Mouse (Mus musculus) bone marrow, adult 2 months (tissue): ENCODE measurements at regions not wholly inside any gene's neighbourhood (a gene's known extent, or its start where the extent isn't known, plus 50 kb on each side); places are given as distances from the start of the nearest gene placed in this dataset.

ENCODE experiments used
- CTCF ChIP-seq: fragments of 200-500 bp; IDR thresholded peaks from 2 replicates; pipeline ENCODE4 v1.5.1; 2011; ENCODE audit warnings: low read length, control low read depth; ENCODE audit not compliant: control insufficient read depth, insufficient read depth
- POLR2A ChIP-seq: fragments of 200-500 bp; IDR thresholded peaks from 2 replicates; pipeline ENCODE4 v1.6.1; 2011; ENCODE audit warnings: low read depth, mild to moderate bottlenecking, control low read depth, low read length, borderline replicate concordance; ENCODE audit not compliant: control insufficient read depth

- TF ChIP-seq CTCF = no peak
- no peak for TF ChIP-seq POLR2A
These were observed 100.8 kb upstream of the Agr3 start for GRCm38 (mm10) chr12:35824587-35824987.
